Mouse (Mus musculus) adrenal gland, postnatal 10 days (tissue): ENCODE results near the gene Rtl5. TPM values are rescaled to one million over a fixed set of nuclear protein-coding genes. Genes with fewer than 3 reads are reported as not detected.
"Not testable (repeated sequence)": the region's sequence is repeated elsewhere in the genome, so short reads cannot be mapped to it uniquely, and the experiment has no call there.

Source experiments
- DNase-seq: peaks from one replicate; pipeline ENCODE4 v3.0.0; 2021; ENCODE audit warnings: mixed read lengths
- long read RNA-seq, 2 experiments: library from polyadenylated mRNA; stranded (forward); transcript quantifications; one replicate each; pipeline ENCODE4 v2.0.0; 2021
- total RNA-seq, 2 experiments: library from RNA; stranded (reverse); gene quantifications; 2 replicates each; pipeline ENCODE4 v1.2.3; 2021

Gene Rtl5
- total RNA-seq = 10 to 100 TPM in 1 of 2 experiments, 1 to 10 TPM in 1; 7.0 to 10.2 TPM
- long read RNA-seq, experiment 1, full-length matches to known transcripts = 9 of 9 reads
- long read RNA-seq, experiment 1, partial matches to known transcripts = 0 of 9 reads
- long read RNA-seq, experiment 1, other reads (novel, unspliced or antisense) = 0 of 9 reads
- long read RNA-seq, experiment 2 = 0 reads

- peak; percentile 81 for DNase-seq
Observed at GRCm38 (mm10) chrX:102070591-102071471, at the start of gene Rtl5. Rtl5 (minus strand) TSS chrX:102071304.

DNA sequence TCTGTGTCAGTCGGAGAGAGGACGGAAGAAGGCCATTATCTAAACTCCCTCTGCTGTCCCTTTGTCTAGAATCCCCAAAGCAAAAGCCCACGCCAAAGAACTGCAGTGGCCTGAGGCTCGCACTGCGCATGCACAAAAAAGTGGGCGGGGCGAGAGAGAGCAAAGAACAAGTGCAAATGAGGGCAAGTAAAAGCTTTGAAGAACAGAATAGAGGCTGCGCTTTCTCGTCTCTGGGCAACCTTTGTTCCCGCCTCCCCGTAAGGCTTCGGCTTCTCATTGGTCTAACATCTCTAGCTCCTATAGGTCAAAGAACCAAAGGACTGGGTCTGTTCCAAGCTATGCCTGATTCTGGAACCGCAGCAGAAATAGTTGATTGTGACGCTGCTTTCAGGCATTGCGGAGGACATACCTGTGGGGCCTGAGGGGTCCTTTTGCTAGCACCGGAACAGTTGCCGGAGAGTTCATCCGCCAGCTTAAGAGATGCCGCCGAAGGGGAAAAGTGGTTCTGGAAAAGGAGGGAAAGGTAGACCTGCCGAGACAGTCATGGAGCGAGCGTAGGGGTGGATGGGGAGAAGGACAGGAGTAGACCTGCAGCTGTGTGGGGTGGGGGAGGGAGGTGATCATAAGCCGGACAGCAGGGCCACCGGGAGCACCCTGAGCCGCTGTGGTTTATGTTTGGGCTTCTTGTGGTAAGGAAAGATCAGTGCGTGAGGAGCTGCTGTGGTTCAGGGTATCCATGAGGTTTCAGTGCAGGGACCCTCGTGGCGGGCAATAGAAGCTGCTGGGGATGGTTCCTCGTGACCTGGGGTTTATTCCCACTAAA, 48.1 kb upstream of the Rtl5 start, which contains the start of gene Pin4:
Gene Pin4, plus strand, starts transcription at position 406 of the 823 bp plus-strand sequence.
- peak; percentile 92 for DNase-seq

- no peak for DNase-seq
Observed at GRCm38 (mm10) chrX:102115676-102116075, 44.6 kb upstream of the Rtl5 start.

DNA sequence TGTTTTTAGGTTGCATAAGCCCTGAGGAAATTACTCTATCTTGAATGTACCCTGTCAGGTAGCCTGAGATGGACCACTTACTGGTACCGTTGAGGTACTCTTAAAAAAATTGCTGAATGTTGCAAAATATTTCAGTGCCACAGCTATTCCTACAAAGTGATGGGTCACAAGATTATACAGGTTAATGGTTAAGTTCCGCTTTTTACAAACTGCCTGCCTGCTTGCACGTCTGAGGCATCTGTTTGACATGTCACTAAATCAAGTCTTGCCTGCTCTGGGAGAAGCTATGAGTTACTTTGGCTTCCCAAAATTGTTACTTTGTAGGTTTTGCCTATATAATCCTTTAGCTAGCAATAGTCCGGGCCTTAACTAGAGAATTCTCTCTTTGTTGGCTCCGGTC, 38.2 kb upstream of the Rtl5 start:
- not testable (repeated sequence) for DNase-seq

GRCm38 (mm10) chrX:102103830-102104229, 32.7 kb upstream of the Rtl5 start:
- not testable (repeated sequence) for DNase-seq

- no peak for DNase-seq
Observed at GRCm38 (mm10) chrX:102101886-102102285, 30.8 kb upstream of the Rtl5 start.

DNA sequence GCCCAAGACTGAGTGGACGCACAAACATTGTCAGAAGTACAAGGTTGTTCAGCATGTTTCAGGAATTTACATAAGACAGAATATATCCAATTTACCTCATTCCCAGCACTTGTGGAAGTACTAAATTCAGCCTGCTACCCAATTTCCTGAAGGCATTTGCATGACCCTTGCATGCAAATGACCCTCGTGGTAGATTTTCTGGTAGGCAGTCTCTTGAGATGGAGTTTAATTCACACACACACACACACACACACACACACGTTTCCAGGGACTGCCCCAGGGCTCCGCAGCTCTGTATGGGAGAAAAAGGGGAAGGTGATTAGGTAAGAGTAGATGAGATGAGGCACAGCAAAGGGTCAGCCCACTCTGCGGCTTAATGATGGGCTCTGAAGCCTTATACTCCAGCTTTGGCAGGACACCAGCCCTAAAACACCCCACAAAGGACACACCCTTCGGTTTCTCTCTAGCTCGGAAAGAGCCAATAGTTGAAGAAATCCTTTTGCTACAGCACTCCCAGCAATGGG, 23.3 kb upstream of the Rtl5 start:
- DNase-seq = no peak

- DNase-seq = no peak
Observed at GRCm38 (mm10) chrX:102090605-102091004, 19.5 kb upstream of the Rtl5 start.

DNA sequence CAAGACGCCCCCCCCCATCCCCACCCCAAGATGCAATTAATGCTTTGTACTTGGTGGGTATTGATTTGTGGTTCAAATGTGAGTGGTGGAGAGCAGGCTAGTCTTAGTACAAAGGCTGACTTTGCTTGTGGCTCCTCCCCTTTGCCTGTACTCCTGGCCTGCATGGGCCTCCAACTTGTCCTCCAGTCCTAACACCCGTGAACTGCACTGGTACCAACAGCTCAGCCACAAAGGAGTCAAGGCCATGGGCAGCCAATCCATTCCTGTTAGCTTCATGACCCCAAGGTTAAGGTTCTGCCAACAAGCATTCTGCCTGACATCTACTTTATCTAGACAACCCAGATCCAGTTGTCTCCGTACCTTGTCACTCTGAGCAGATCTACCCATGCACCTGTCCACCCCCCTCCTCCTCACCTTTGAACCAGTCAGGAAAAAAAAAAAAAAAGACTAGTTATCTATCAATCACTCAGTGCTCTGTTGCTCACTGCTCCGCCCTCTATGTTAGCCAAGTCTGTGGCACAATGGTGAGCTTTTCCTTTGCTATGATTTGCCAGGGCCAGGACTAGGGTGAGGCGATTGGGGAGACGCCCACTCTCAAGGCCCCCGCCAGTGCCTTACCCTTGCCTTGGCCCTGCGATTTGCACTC, 14.8 kb upstream of the Rtl5 start:
- no peak for DNase-seq

DNA sequence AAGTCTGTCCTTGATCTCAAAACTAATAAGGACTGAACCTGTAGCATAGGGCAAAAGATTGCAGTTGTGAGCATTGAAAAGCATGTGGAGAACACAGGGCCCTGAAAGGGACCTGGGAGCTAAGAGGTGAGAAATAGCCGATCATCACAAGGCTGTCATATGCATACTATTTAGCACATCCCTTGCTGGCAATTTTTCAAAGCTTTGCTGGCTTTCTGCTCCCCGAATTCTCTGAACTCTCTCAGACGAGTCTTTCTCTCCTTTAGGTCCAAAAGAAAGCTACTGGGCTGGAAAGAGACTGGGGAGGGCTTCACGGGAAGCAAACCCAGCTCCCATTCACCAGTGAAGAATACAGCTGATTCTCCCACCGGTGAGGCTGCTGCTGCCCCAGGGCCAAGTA, 11.2 kb upstream of the Rtl5 start:
- DNase-seq = no peak

DNA sequence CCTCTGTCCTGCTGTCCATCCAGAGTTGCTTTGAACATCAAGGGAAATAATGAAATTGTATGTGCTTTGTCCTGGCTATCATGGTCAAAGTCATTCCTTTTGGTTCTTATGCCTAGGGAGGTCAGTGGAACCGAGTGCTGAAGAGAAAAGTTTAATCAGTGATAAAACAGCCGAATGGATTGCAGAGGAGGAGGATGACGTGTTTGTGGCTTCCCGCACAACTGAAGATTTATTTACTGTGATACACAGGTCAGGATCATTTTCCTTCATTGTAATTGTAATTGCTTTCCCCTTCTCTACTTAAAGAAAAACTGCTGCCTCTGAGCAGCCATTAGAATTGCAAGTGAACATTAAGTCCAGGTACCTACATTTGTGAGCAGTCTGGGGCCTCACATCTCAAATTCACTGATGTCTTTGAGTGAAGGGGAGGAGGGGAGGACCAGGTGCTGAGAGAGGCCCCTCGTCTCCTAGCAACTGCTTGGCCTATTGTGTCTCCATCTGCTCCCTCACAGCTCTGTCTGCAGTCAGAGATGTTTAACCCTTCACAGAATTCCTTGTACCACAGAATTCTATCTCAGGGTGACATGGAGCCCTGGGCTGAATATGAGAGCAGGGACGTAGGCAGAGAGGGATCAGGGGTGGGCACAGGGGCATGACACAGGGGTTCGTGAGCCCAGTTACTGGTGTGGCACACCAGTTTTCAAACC, 10.6 kb upstream of the Rtl5 start:
- DNase-seq = no peak

- no peak for DNase-seq
Observed at GRCm38 (mm10) chrX:102081076-102081475, 10.0 kb upstream of the Rtl5 start.

DNA sequence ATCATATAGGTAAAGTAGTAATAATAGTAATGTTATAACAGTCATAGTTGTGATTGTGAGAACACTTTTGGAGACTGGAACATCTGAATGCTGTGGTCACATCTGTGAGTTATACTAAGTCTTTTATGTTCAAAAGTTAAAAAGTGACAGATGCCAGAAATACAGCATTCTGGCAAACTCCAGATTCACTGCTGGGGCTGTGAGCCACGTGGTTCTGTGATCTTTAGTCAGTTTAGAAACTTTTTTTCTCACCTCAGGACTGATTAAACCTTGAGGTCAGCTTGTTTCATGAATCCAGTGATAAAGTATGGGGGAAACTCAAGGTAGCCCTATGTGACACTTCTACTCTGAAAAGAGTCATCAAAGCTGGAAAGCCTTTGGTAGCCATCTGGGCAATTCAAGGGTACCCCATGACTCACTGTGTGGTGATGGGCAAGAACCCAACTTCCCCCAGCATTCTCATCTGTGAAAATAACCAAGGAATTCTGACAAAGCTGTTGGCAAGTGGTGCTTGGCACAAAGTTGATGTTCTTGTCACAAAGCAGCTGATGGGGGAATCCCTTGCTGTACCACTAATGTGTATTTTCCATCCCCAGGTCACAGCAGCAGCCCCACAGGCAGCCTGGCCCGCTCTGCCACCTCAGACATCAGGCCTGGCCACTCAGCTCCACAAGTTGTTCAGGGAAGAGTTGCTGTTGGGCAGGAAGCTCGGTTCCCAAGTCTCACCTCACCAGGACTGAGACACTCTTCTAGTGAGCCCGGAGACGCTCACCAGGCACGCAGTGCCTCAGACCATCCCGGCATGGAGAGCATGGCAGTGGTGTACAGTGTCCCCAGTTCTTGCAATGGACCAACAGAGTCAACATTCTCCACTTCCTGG, 6.0 kb upstream of the Rtl5 start:
- no peak for DNase-seq

DNA sequence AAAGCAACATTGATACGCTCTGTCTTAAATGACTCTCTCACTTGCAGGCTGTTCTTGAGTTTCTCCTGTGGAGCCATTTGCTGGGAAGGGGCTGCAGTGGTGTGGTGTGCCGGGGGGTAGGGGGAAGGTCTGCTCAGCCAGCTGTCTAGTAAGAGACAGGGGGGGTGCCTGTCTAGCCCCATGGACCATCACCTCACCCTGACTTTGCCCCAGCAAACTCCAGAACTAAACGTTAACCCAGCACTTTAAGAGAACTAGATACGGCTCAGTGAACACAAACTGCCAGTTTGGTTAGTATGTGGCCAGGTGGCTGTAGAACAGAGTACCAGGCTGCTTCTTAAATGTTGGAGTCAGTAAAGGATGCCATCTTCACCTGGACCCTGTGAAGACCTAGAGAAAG, 4.1 kb upstream of the Rtl5 start:
- no peak for DNase-seq

GRCm38 (mm10) chrX:102074435-102074834, 3.3 kb upstream of the Rtl5 start:
- no peak for DNase-seq

- no peak for DNase-seq
Observed at GRCm38 (mm10) chrX:102073605-102074325, 2.7 kb upstream of the Rtl5 start.

DNA sequence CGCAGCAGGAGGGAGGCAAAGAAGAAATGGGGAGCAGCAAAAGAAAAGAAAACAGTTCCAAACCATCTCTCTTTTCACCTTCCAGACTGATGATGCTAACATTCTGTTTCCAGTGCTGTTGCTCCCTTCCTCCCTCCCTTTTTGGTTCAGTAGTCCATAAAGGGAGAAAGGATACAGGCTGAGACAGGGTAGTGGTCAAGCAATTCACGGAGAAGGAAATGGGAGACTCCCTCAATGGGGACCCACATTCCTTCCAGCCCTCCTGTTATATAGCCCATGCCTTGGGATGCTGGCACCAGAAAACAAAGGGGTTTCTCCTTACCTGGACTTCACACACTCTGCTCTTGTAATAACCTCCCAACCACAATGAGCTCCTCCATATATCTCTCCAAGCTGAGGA, 413 bp upstream of the Rtl5 start:
- DNase-seq = no peak

DNA sequence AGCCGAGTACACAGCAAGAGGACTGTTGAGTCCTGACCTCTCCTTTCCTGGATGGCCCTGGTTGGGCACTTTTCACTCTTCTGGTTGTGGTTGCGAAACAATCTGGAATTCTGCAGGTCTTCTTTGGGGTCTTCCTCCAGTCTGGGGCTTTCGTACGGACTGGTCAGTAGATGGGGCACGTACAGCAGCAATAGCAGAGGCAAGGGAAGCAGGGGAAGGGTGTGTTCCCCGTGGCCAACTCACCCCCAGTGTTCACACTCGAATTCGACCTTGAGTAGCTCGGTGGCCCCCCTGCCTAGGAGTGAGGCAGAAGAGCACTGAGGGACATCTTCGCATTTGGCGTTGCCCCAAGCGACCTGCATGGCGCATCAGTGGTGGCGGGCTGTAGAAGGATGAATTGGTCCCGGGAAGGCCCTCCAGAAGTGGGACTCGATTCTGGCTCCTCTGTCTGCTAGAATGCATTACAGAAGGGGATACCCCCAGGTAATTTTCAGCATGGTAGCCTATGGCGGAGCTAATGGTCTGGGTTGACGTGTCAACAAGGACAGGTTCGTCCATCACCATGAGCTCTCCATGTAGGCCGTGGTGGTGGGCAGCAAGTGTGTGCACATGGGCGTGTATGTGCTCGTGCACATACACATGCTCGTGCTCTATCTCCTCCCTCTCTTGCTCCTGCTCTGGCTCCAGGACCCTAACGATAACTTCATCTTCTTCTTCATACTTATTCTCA, 2.1 kb downstream of the Rtl5 start:
- no peak for DNase-seq

DNA sequence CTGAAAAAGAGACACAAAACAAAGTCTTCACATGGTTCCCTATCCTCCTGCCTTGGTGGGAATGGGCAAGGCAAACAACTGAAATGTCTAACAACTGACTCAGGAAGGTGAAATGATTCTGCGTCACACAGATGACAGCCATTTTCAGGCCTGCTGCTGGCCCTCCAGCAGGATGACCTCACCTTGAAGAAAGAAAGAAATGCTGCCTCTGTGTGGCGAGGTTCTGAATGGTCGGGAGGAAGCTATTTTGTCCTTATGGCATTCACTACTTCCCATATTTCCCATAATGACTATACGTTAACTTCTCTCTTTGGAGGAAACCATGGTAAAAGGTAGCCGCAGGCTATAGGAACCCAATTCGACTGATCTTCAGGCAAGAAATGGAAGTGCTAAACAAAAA, 4.0 kb downstream of the Rtl5 start:
- no peak for DNase-seq
